Mouse (Mus musculus) heart, adult 2 months (tissue): Measurements from ENCODE around the gene 9430097D07Rik.

ENCODE experiments used
- CTCF ChIP-seq: fragments of 200-600 bp; IDR thresholded peaks from 2 replicates; pipeline ENCODE4 v1.8.1; 2022; ENCODE audit warnings: antibody characterized with exemption, mild to moderate bottlenecking, moderate library complexity
- POLR2A ChIP-seq: fragments of 200-500 bp; IDR thresholded peaks from 2 replicates; pipeline ENCODE4 v1.6.1; 2011; ENCODE audit warnings: mild to moderate bottlenecking, low read depth, low read length, control low read depth; ENCODE audit not compliant: insufficient read depth

- TF ChIP-seq CTCF = no peak
- TF ChIP-seq POLR2A = no peak
Observed at GRCm38 (mm10) chr2:32597699-32598098, 22.2 kb upstream of the 9430097D07Rik start.
